Mouse (Mus musculus): Measurements from ENCODE around the gene Pnpt1. TPM values are rescaled to one million over a fixed set of nuclear protein-coding genes. Genes with fewer than 3 reads are reported as not detected.

The Pnpt1 gene
- total RNA-seq (2021) = 10 to 100 TPM; 17.4 to 17.6 TPM
- long read RNA-seq, experiment 1, transcript Pnpt1-201 (28 exons, 2,707 nt) = major isoform, 30 of 35 reads
- long read RNA-seq, experiment 1, partial matches to known transcripts = 1 of 35 reads
- long read RNA-seq, experiment 1, other reads (novel, unspliced or antisense) = 4 of 35 reads
- long read RNA-seq, experiment 2, transcript Pnpt1-201 (28 exons, 2,707 nt) = major isoform, 33 of 37 reads
- long read RNA-seq, experiment 2, partial matches to known transcripts = 1 of 37 reads
- long read RNA-seq, experiment 2, other reads (novel, unspliced or antisense) = 3 of 37 reads

- peak; percentile 89 for DNase-seq
These were observed at the start of gene Pnpt1 for GRCm38 (mm10) chr11:29130385-29131355. TSS of gene Pnpt1 (plus strand) at chr11:29130744.

GRCm38 (mm10) chr11:29092403-29092802 lies 38.1 kb upstream of the Pnpt1 start:
- DNase-seq = no peak

GRCm38 (mm10) chr11:29098926-29099325 lies 31.6 kb upstream of the Pnpt1 start:
- DNase-seq = no peak

GRCm38 (mm10) chr11:29129862-29130384 lies 621 bp upstream of the Pnpt1 start:
- no peak for DNase-seq

- no peak for DNase-seq
These were observed 10.1 kb downstream of the Pnpt1 start for GRCm38 (mm10) chr11:29140671-29141070.

GRCm38 (mm10) chr11:29148901-29149300 lies 18.4 kb downstream of the Pnpt1 start:
- no peak for DNase-seq

- DNase-seq = no peak
These were observed 33.0 kb downstream of the Pnpt1 start for GRCm38 (mm10) chr11:29163569-29163968.

- DNase-seq = peak; percentile 15
These were observed 41.4 kb downstream of the Pnpt1 start for GRCm38 (mm10) chr11:29171959-29172391.

- peak; percentile 92 for DNase-seq
These were observed 42.1 kb downstream of the Pnpt1 start, which contains the start of gene Ppp4r3b for GRCm38 (mm10) chr11:29172563-29173124. TSS of gene Ppp4r3b (plus strand) at chr11:29172890.

- DNase-seq = peak; percentile 60
These were observed 42.6 kb downstream of the Pnpt1 start for GRCm38 (mm10) chr11:29173125-29173631.

GRCm38 (mm10) chr11:29173706-29174436 lies 43.3 kb downstream of the Pnpt1 start:
- no peak for DNase-seq

- no peak for DNase-seq
These were observed 48.8 kb downstream of the Pnpt1 start for GRCm38 (mm10) chr11:29179319-29179718.

GRCm38 (mm10) chr11:29180657-29181056 lies 50.1 kb downstream of the Pnpt1 start:
- DNase-seq = peak; percentile 13

- DNase-seq = no peak
These were observed 51.2 kb downstream of the Pnpt1 start for GRCm38 (mm10) chr11:29181751-29182150.

GRCm38 (mm10) chr11:29188981-29189380 lies 58.4 kb downstream of the Pnpt1 start:
- DNase-seq = no peak

- DNase-seq = no peak
These were observed 73.1 kb downstream of the Pnpt1 start for GRCm38 (mm10) chr11:29203653-29204052.

GRCm38 (mm10) chr11:29209774-29210173 lies 79.2 kb downstream of the Pnpt1 start:
- DNase-seq = no peak
